Mouse (Mus musculus) myocyte (in vitro differentiated cells): Measurements from ENCODE around the gene Hoxd3.

ENCODE experiments used
- CEBPB ChIP-seq: IDR thresholded peaks from 2 replicates; pipeline ENCODE4 v1.6.1; 2011; ENCODE audit warnings: mild to moderate bottlenecking, moderate library complexity; ENCODE audit not compliant: poor library complexity, insufficient read depth, severe bottlenecking
- MAX ChIP-seq: IDR thresholded peaks from one replicate; pipeline ENCODE4 v1.6.1; 2011; ENCODE audit warnings: low read depth, mild to moderate bottlenecking, control low read depth
- POLR2A ChIP-seq: IDR thresholded peaks from one replicate; pipeline ENCODE4 v1.6.1; 2011; ENCODE audit warnings: low read depth, mild to moderate bottlenecking, control low read depth, moderate library complexity; ENCODE audit not compliant: insufficient read length
- TCF12 ChIP-seq: IDR thresholded peaks from one replicate; pipeline ENCODE4 v1.6.1; 2011; ENCODE audit warnings: mild to moderate bottlenecking, control low read depth; ENCODE audit not compliant: poor library complexity, insufficient read depth, severe bottlenecking

- TF ChIP-seq TCF12 (no peak), POLR2A (no peak), MAX (no peak), CEBPB (no peak)
These were observed 26.6 kb upstream of the Hoxd3 start for GRCm38 (mm10) chr2:74685059-74685603.
